Mouse (Mus musculus): ENCODE data around the gene Tfip11. TPM values are rescaled to one million over a fixed set of nuclear protein-coding genes. Genes with fewer than 3 reads are reported as not detected.

Gene Tfip11
- polyA plus RNA-seq, 1 experiment from 2014 or later: 32.9 TPM

DNA sequence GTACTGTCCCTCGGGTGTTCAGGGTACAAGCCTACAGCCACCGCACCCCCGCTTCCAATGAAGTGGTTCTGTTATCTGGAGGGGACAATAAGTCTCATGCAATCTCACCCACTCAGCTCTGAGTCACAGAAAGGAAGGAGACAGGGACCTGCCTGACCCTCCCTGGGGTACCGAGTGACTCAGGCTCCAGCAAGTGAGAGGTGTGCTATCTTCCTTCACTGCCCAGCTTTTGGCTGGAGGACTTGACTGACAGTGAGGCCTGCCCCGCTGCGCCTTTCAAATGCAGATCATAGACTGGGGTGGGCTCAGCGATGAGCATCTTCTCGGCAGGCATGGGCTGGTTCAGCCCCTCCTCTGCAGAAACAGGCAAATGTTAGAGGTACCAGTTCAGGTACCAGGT, 31.0 kb upstream of the Tfip11 start:
- no peak for ATAC-seq (ENCODE audit: insufficient read depth, low FRiP score, low TSS enrichment)
- no peak for DNase-seq (ENCODE audit: low spot score)
- Histone ChIP-seq H3K4me1 (ENCODE audit: control insufficient read depth, insufficient read depth, low read length) (no peaks in the 10 kb centered on the region), H3K4me3 (ENCODE audit: low read depth, low read length) (no peak overlapping the region), H3K4me2 (ENCODE audit: low read depth) (no peak overlapping the region), H3K9ac (ENCODE audit: low read length) (no peak overlapping the region), H3K27me3 (ENCODE audit: control insufficient read depth, insufficient read depth, low read length) (no peaks in the 10 kb centered on the region), H3K27ac (ENCODE audit: low read depth, low read length) (no peak overlapping the region), H3K36me3 (ENCODE audit: control insufficient read depth, insufficient read depth, low read length) (no peaks in the 10 kb centered on the region), H3K9me3 (ENCODE audit: control insufficient read depth, low read length) (no peaks in the 10 kb centered on the region)
- WGBS: 39% methylated on average over 8 of the region's 8 CpGs

DNA sequence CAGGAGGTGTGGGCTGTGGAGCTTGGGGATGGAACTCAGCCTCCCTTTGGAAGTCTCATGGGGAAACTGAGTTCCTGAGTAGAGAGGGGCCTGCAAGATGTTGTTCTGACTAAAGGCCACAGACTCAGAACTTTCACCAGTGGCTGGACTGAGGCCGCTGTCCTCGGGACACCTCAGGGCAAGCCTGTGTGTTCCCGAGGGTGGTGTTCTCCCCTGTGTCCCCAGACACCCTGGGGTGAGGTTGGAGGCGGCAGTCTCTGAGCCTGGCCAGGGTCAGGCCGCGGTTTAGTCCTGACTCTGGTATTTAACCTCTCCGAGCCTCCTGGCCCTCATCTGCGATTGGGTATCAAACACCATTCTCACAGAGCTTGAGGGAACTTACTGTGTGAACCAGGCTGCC, 30.6 kb upstream of the Tfip11 start:
- Histone ChIP-seq H3K4me3 (ENCODE audit: low read depth, low read length) (no peak overlapping the region), H3K9me3 (ENCODE audit: control insufficient read depth, low read length) (no peaks in the 10 kb centered on the region), H3K27me3 (ENCODE audit: control insufficient read depth, insufficient read depth, low read length) (no peaks in the 10 kb centered on the region), H3K36me3 (ENCODE audit: control insufficient read depth, insufficient read depth, low read length) (no peaks in the 10 kb centered on the region), H3K9ac (ENCODE audit: low read length) (no peak overlapping the region), H3K4me2 (ENCODE audit: low read depth) (no peak overlapping the region), H3K27ac (ENCODE audit: low read depth, low read length) (no peak overlapping the region), H3K4me1 (ENCODE audit: control insufficient read depth, insufficient read depth, low read length) (no peaks in the 10 kb centered on the region)
- DNase-seq (ENCODE audit: low spot score): no peak
- ATAC-seq (ENCODE audit: insufficient read depth, low FRiP score, low TSS enrichment): no peak
- WGBS: 67% methylated on average over 8 of the region's 8 CpGs

DNA sequence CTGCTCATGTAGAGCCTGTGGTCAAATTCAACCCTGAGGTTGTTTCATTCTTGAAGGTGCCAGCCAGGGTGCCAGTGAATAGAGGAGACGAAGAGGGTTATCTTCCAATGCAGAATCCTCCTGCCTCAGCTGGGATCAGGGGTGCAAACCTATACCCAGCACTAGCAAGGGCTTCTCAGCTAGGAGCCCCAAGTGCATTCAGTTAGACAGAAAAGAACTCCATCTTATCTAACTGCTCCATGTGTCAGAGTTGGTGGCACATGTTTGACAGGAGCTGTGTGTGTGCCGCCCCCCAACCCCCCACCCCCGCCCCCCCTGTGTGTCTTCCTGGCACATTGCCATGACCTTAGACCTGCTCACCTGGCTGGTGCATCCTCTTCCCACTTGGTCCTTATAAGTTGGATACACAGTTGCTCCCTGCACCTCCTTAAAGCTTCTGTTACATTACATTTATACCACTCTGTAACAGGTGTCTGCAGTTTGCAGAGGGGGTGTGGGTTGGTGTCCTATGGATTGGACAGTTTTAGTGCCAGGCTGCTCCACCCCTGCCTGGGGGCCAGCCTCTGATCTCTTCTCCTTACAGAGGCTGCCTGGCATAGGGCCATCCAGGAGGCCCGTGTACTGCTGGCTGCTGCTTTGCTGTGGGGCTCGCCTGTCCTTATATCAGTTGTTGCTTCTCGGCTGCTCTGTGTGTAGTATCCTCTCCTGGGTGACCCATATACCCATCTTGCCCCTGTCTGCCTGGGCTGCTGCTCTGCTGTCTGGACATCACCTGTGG, 29.6 kb upstream of the Tfip11 start:
- Histone ChIP-seq H3K4me3 (ENCODE audit: low read depth, low read length) (no peak overlapping the region), H3K4me1 (ENCODE audit: control insufficient read depth, insufficient read depth, low read length) (no peaks in the 10 kb centered on the region), H3K27me3 (ENCODE audit: control insufficient read depth, insufficient read depth, low read length) (no peaks in the 10 kb centered on the region), H3K27ac (ENCODE audit: low read depth, low read length) (no peak overlapping the region), H3K4me2 (ENCODE audit: low read depth) (no peak overlapping the region), H3K36me3 (ENCODE audit: control insufficient read depth, insufficient read depth, low read length) (no peaks in the 10 kb centered on the region), H3K9me3 (ENCODE audit: control insufficient read depth, low read length) (no peaks in the 10 kb centered on the region), H3K9ac (ENCODE audit: low read length) (no peak overlapping the region)
- WGBS: 89% methylated on average over 6 of the region's 6 CpGs
- no peak for DNase-seq (ENCODE audit: low spot score)
- no peak for ATAC-seq (ENCODE audit: insufficient read depth, low FRiP score, low TSS enrichment)

DNA sequence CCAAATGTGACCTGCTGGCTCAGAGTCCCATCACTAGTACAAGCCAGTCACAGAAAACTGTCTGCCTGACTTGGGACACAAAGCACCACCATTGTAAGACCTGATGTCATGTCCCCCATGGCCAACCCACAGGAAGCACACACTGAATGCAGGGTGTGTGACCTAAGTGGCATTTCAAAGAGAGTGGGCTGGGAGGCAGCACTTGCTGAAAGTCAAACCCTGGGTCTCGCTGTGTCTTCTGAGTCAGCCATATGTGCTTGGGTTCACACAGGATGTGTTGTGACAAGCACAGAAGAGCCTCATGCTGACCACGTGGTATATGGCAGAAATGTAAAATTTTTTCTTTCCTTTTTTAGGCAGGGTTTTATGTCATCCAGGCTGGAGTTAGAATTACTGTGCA, 28.9 kb upstream of the Tfip11 start:
- Histone ChIP-seq H3K36me3 (ENCODE audit: control insufficient read depth, insufficient read depth, low read length) (no peaks in the 10 kb centered on the region), H3K9me3 (ENCODE audit: control insufficient read depth, low read length) (no peaks in the 10 kb centered on the region), H3K27me3 (ENCODE audit: control insufficient read depth, insufficient read depth, low read length) (no peaks in the 10 kb centered on the region), H3K27ac (ENCODE audit: low read depth, low read length) (no peak overlapping the region), H3K4me2 (ENCODE audit: low read depth) (no peak overlapping the region), H3K4me3 (ENCODE audit: low read depth, low read length) (no peak overlapping the region), H3K4me1 (ENCODE audit: control insufficient read depth, insufficient read depth, low read length) (no peaks in the 10 kb centered on the region), H3K9ac (ENCODE audit: low read length) (no peak overlapping the region)
- ATAC-seq (ENCODE audit: insufficient read depth, low FRiP score, low TSS enrichment) (no peak), DNase-seq (ENCODE audit: low spot score) (no peak)
- 90% methylated on average over 2 of the region's 2 CpGs for WGBS

DNA sequence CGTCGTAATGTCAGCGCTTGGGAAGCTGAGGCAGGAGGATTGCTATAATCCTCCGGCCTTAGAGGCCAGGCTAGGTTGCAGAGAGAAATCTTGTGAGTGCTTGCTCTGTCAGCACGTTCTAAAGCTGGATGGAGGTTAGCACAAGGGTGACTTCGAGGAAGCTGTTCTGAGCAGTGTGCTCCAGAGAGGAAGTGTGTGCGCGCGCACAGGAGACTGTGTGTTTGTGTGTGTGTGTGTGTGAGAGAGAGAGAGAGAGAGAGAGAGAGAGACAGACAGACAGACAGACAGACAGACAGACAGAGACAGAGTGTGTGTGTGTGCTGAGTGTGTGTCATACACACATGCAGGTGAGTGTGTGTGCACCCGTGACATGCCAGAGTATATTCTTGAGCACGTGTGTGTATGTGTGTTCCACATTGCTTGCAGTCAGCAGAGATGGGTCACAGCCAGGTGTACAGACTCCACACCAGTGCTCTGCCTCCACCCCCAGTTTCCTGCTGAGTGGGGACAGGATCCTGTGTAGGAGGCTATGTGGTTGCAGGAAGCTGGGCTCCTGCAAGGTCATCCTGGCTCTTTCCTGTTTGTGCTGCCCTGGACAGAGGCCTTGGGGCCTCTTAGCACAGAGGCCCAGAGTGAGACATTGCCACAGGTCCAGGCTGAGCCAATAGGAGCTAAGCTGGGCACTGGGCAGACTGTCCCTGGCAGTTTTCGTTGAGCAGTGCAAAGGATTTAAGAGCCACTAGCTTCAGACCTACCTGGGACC, 27.8 kb upstream of the Tfip11 start:
- Histone ChIP-seq H3K4me1 (ENCODE audit: control insufficient read depth, insufficient read depth, low read length) (no peaks in the 10 kb centered on the region), H3K4me2 (ENCODE audit: low read depth) (no peak overlapping the region), H3K9ac (ENCODE audit: low read length) (no peak overlapping the region), H3K9me3 (ENCODE audit: control insufficient read depth, low read length) (no peaks in the 10 kb centered on the region), H3K36me3 (ENCODE audit: control insufficient read depth, insufficient read depth, low read length) (no peaks in the 10 kb centered on the region), H3K4me3 (ENCODE audit: low read depth, low read length) (no peak overlapping the region), H3K27ac (ENCODE audit: low read depth, low read length) (no peak overlapping the region), H3K27me3 (ENCODE audit: control insufficient read depth, insufficient read depth, low read length) (no peaks in the 10 kb centered on the region)
- ATAC-seq (ENCODE audit: insufficient read depth, low FRiP score, low TSS enrichment) (no peak), DNase-seq (ENCODE audit: low spot score) (no peak)
- 88% methylated on average over 12 of the region's 12 CpGs for WGBS

DNA sequence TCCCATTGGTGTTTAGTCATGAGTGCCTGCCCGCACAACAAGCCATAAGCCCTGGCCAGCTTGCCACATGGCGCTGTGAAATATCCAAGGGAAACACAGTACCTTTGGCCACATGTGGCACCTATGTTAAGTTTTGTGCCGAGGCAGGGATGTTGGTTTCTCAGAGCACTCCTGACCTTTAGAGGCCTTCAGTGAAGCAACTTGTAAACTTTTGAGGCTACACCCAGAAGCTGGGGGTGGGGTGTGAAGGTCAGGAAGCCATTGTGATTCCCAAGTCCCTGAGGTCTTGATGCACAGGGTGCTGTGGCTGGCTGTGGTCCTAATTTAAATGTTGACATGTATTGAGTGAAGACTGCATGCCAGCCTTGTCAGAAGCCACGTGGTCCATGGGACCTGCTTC, 26.8 kb upstream of the Tfip11 start:
- DNase-seq (ENCODE audit: low spot score) (no peak), ATAC-seq (ENCODE audit: insufficient read depth, low FRiP score, low TSS enrichment) (no peak)
- WGBS: 83% methylated on average over 4 of the region's 4 CpGs
- Histone ChIP-seq H3K4me3 (ENCODE audit: low read depth, low read length) (no peak overlapping the region), H3K4me2 (ENCODE audit: low read depth) (no peak overlapping the region), H3K27me3 (ENCODE audit: control insufficient read depth, insufficient read depth, low read length) (no peaks in the 10 kb centered on the region), H3K4me1 (ENCODE audit: control insufficient read depth, insufficient read depth, low read length) (no peaks in the 10 kb centered on the region), H3K9ac (ENCODE audit: low read length) (no peak overlapping the region), H3K9me3 (ENCODE audit: control insufficient read depth, low read length) (no peaks in the 10 kb centered on the region), H3K27ac (ENCODE audit: low read depth, low read length) (no peak overlapping the region), H3K36me3 (ENCODE audit: control insufficient read depth, insufficient read depth, low read length) (no peaks in the 10 kb centered on the region)

DNA sequence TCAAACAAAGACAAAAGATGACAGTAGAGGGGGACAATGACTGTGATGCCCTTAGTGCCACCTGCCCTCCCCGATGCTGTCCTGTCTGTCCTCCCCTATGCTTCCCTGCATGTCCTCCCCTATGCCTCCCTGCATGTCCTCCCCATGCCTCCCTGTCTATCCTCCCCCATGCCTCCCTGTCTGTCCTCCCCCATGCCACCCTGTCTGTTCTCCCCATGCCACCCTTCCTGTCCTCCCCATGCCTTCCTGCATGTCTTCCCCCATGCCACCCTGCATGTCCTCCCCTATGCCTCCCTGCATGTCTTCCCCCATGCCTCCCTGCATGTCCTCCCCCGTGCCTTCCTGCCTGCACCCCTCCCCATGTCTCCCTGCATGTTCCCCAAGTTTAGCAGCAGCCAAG, 26.0 kb upstream of the Tfip11 start:
- WGBS: 72% methylated on average over 2 of the region's 2 CpGs
- ATAC-seq (ENCODE audit: insufficient read depth, low FRiP score, low TSS enrichment) (no peak), DNase-seq (ENCODE audit: low spot score) (no peak)
- H3K27me3 ChIP-seq (ENCODE audit: control insufficient read depth, insufficient read depth, low read length): no peaks in the 10 kb centered on the region
- H3K4me1 ChIP-seq (ENCODE audit: control insufficient read depth, insufficient read depth, low read length): no peaks in the 10 kb centered on the region
- no peak overlapping the region for H3K27ac ChIP-seq (ENCODE audit: low read depth, low read length)
- no peaks in the 10 kb centered on the region for H3K9me3 ChIP-seq (ENCODE audit: control insufficient read depth, low read length)
- no peak overlapping the region for H3K4me3 ChIP-seq (ENCODE audit: low read depth, low read length)
- H3K36me3 ChIP-seq (ENCODE audit: control insufficient read depth, insufficient read depth, low read length): no peaks in the 10 kb centered on the region
- H3K4me2 ChIP-seq (ENCODE audit: low read depth): no peak overlapping the region
- H3K9ac ChIP-seq (ENCODE audit: low read length): no peak overlapping the region

DNA sequence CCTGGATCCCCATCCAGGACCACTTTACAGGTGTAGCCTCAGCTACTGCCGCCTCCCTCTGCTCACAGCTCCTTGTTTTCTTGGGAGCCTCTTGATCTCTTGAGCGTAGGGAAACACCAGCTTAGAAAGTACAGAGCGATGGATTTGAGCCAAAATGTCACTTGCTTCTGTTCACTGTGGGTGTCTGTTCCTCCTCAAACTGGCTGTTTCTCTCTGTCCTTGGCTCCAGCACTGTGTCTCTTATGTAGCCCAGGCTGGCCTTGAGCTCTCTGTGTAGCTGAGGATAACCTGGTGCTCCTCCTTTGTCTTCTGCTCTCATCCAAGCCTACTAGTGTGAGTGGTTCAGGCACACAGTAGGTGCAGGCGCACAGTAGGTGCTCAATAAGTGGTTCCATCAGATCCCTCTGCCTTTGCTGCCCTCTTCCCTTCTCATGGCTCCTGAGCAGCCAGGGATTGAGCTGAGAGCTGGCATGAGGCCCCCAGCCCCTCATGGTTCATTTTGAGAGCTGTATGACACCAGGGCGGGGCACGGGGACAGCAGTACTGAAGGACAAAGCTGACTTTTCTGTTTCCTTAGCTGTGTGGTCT, 25.3 kb upstream of the Tfip11 start:
- Histone ChIP-seq H3K4me1 (ENCODE audit: control insufficient read depth, insufficient read depth, low read length) (no peaks in the 10 kb centered on the region), H3K27me3 (ENCODE audit: control insufficient read depth, insufficient read depth, low read length) (no peaks in the 10 kb centered on the region), H3K4me2 (ENCODE audit: low read depth) (no peak overlapping the region), H3K27ac (ENCODE audit: low read depth, low read length) (no peak overlapping the region), H3K36me3 (ENCODE audit: control insufficient read depth, insufficient read depth, low read length) (no peaks in the 10 kb centered on the region), H3K9me3 (ENCODE audit: control insufficient read depth, low read length) (no peaks in the 10 kb centered on the region), H3K4me3 (ENCODE audit: low read depth, low read length) (no peak overlapping the region), H3K9ac (ENCODE audit: low read length) (no peak overlapping the region)
- ATAC-seq (ENCODE audit: insufficient read depth, low FRiP score, low TSS enrichment) (no peak), DNase-seq (ENCODE audit: low spot score) (no peak)
- WGBS: 96% methylated on average over 6 of the region's 6 CpGs

DNA sequence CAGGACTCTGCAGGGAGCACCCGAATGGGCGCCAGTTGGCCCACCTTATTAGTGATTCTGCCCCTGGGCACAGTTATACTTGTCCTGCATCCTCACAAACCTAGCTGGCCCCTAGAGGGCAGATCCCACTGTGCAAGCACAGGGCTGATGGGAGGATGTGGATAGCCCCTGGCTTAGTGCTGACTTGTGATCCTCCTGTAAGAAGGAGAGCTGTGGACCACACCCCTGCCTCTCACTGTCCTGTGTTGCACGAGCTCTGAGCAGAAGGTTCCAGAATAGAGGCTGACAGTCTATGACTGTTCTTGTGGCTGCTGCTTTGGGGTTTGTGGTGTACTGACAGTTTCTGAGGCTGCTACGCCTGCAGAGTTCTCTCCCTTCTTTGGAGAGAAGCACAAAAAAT, 24.5 kb upstream of the Tfip11 start:
- Histone ChIP-seq H3K36me3 (ENCODE audit: control insufficient read depth, insufficient read depth, low read length) (no peaks in the 10 kb centered on the region), H3K9me3 (ENCODE audit: control insufficient read depth, low read length) (no peaks in the 10 kb centered on the region), H3K27me3 (ENCODE audit: control insufficient read depth, insufficient read depth, low read length) (no peaks in the 10 kb centered on the region), H3K4me1 (ENCODE audit: control insufficient read depth, insufficient read depth, low read length) (no peaks in the 10 kb centered on the region), H3K9ac (ENCODE audit: low read length) (no peak overlapping the region), H3K4me2 (ENCODE audit: low read depth) (no peak overlapping the region), H3K4me3 (ENCODE audit: low read depth, low read length) (no peak overlapping the region), H3K27ac (ENCODE audit: low read depth, low read length) (no peak overlapping the region)
- WGBS: 82% methylated on average over 4 of the region's 4 CpGs
- ATAC-seq (ENCODE audit: insufficient read depth, low FRiP score, low TSS enrichment) (no peak), DNase-seq (ENCODE audit: low spot score) (no peak)
